Mouse (Mus musculus) ES-E14 (cell line): ENCODE measurements at regions not wholly inside any gene's neighbourhood (a gene's known extent, or its start where the extent isn't known, plus 50 kb on each side); places are given as distances from the start of the nearest gene placed in this dataset.

ENCODE experiments used
- DNase-seq: peaks from one replicate; pipeline ENCODE4 v3.0.0-alpha.2; 2013; ENCODE audit warnings: low read depth, low spot score
- H3K27ac ChIP-seq: 2 replicates; pipeline ENCODE4 v1.5.1; 2012; ENCODE audit warnings: low read depth, mild to moderate bottlenecking, low read length, moderate library complexity, mixed read lengths; ENCODE audit not compliant: poor library complexity, insufficient read depth, severe bottlenecking
- H3K36me3 ChIP-seq: 2 replicates; pipeline ENCODE4 v1.6.1; 2012; ENCODE audit warnings: mild to moderate bottlenecking, low read length, moderate library complexity, mixed read lengths; ENCODE audit not compliant: control insufficient read depth, poor library complexity, insufficient read depth, severe bottlenecking
- H3K4me1 ChIP-seq, 2 experiments: fragments of 150-350 bp in 1 of 2; sonication (generic) in 1 of 2; 2 replicates each; pipeline ENCODE4 v1.6.1; 2012; ENCODE audit warnings: low read length in 2 of 2, mild to moderate bottlenecking in 1 of 2, mixed read lengths in 1 of 2; ENCODE audit not compliant: control insufficient read depth in 2 of 2, insufficient read depth in 2 of 2, poor library complexity in 1 of 2
- H3K4me3 ChIP-seq, 2 experiments: fragments of 150-350 bp in 1 of 2; sonication (generic) in 1 of 2; 2 replicates each; pipeline ENCODE4 v1.5.1; 2012; ENCODE audit warnings: low read length in 2 of 2, low read depth in 1 of 2, mild to moderate bottlenecking in 1 of 2, mixed read lengths in 1 of 2; ENCODE audit not compliant: insufficient read depth in 1 of 2, poor library complexity in 1 of 2, severe bottlenecking in 1 of 2
- H3K9ac ChIP-seq: 2 replicates; pipeline ENCODE4 v1.6.1; 2012; ENCODE audit warnings: low read depth, mild to moderate bottlenecking, low read length, mixed read lengths; ENCODE audit not compliant: poor library complexity, insufficient read depth, severe bottlenecking
- H3K9me3 ChIP-seq: fragments of 150-350 bp; sonication (generic); 2 replicates; pipeline ENCODE4 v1.6.1; 2012; ENCODE audit warnings: low read depth, mild to moderate bottlenecking, low read length; ENCODE audit not compliant: control insufficient read depth, insufficient read depth
- CHD2 ChIP-seq: IDR thresholded peaks from 2 replicates; pipeline ENCODE4 v1.6.1; 2014; ENCODE audit warnings: mild to moderate bottlenecking, low read depth, low read length, inconsistent platforms
- HCFC1 ChIP-seq: IDR thresholded peaks from 2 replicates; pipeline ENCODE4 v1.6.1; 2012; ENCODE audit warnings: low read length, inconsistent platforms, borderline replicate concordance; ENCODE audit not compliant: insufficient read depth
- MAFK ChIP-seq: IDR thresholded peaks from 2 replicates; pipeline ENCODE4 v1.6.1; 2014; ENCODE audit warnings: mild to moderate bottlenecking, low read depth, low read length, inconsistent platforms; ENCODE audit not compliant: insufficient read depth
- ZC3H11A ChIP-seq: IDR thresholded peaks from 2 replicates; pipeline ENCODE4 v1.6.1; 2012; ENCODE audit warnings: low read depth, mild to moderate bottlenecking, inconsistent platforms, low read length, borderline replicate concordance
- ZNF384 ChIP-seq: IDR thresholded peaks from 2 replicates; pipeline ENCODE4 v1.6.1; 2012; ENCODE audit warnings: low read depth, low read length, inconsistent platforms
- in situ Hi-C, 2 experiments: fragments of 600-800 bp; cut with MboI; formaldehyde crosslinking; loops; one replicate each; pipeline ENCODE4 v1.15.1; 2025; ENCODE audit warnings: low sequenced_read_pairs in 2 of 2, inconsistent platforms in 1 of 2; ENCODE audit not compliant: unreplicated experiment in 2 of 2

GRCm38 (mm10) chr9:14185681-14186080, 89.2 kb upstream of the Sesn3 start:
- Histone ChIP-seq H3K9me3 (no peaks in the 10 kb centered on the region), H3K27ac (no peak overlapping the region), H3K4me1 (peaks cover 0 to 23% of the 10 kb centered on the region in 2 experiments; a peak in 1 of 4 replicates), H3K36me3 (no peaks in the 10 kb centered on the region), H3K9ac (no peak overlapping the region), H3K4me3 (no peak overlapping the region)
- TF ChIP-seq CHD2 (no peak), HCFC1 (no peak), ZNF384 (no peak), MAFK (no peak)
- no peak for DNase-seq
- in situ Hi-C loops = no loop called here

- H3K4me1 ChIP-seq = peaks cover 0 to 17% of the 10 kb centered on the region in 2 experiments; a peak in 1 of 4 replicates
- no peak overlapping the region for H3K27ac ChIP-seq
- H3K4me3 ChIP-seq = no peak overlapping the region
- no peaks in the 10 kb centered on the region for H3K9me3 ChIP-seq
- no peaks in the 10 kb centered on the region for H3K36me3 ChIP-seq
- in situ Hi-C loops = no loop called here
- DNase-seq = no peak
- no peak overlapping the region for H3K9ac ChIP-seq
- TF ChIP-seq HCFC1 = no peak
Measured at GRCm38 (mm10) chr9:14187753-14188152, 87.1 kb upstream of the Sesn3 start.

DNA sequence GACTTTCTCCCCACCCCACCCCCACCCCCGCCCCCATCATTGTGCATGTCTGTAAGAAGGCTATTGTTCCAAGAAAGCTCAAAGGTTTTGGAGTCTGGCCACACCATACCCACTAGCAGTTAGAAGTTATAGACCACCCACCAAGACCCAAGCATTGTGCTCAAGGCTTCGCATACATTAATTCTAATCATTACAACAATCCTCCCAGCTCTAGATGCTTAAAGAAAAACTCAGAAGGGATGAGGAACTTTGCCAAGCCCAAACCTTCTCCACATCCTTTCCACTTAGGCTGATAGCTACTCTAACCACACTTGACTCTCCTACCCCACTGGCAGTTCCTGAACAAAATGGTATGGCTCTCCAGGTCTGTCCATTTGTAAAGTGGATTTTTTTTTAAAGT, 86.4 kb upstream of the Sesn3 start:
- no peak overlapping the region for H3K27ac ChIP-seq

DNA sequence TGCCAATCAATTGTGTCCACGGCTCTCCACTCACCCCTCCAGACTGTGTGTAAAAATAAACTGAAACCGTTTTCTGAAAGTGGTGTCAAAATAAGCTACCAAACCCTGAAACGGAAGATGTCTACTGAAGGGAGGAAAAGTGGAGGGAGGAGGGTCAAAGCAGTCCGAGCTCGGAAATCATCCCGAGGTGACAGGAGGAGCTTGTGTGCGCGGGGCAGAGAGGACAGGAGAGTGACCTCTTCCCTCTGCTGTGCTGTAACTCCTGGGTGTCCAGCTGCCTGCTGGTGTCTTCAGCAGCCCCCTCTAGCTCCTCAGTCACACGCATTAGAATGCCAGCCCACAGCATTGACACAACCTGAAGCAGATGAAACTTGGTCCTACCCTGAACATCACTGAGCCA, 84.2 kb upstream of the Sesn3 start:
- Histone ChIP-seq H3K36me3 (no peaks in the 10 kb centered on the region), H3K9ac (no peak overlapping the region), H3K27ac (no peak overlapping the region), H3K4me3 (no peak overlapping the region), H3K4me1 (peaks cover 0 to 14% of the 10 kb centered on the region in 2 experiments; a peak in 1 of 4 replicates), H3K9me3 (no peaks in the 10 kb centered on the region)
- in situ Hi-C loops = no loop called here
- no peak for TF ChIP-seq ZC3H11A
- TF ChIP-seq ZNF384 = no peak
- no peak for TF ChIP-seq CHD2
- TF ChIP-seq HCFC1 = no peak
- no peak for TF ChIP-seq MAFK
- DNase-seq = no peak

More for the DNA sequence above, 86.4 kb upstream of the Sesn3 start:
- Histone ChIP-seq H3K4me1 (peaks cover 0 to 17% of the 10 kb centered on the region in 2 experiments; a peak in 1 of 4 replicates), H3K9me3 (no peaks in the 10 kb centered on the region), H3K4me3 (no peak overlapping the region), H3K9ac (no peak overlapping the region), H3K36me3 (no peaks in the 10 kb centered on the region)
- in situ Hi-C loops = no loop called here
- DNase-seq = no peak
- no peak for TF ChIP-seq ZC3H11A
- no peak for TF ChIP-seq ZNF384
- TF ChIP-seq MAFK = no peak
- no peak for TF ChIP-seq CHD2
- no peak for TF ChIP-seq HCFC1

DNA sequence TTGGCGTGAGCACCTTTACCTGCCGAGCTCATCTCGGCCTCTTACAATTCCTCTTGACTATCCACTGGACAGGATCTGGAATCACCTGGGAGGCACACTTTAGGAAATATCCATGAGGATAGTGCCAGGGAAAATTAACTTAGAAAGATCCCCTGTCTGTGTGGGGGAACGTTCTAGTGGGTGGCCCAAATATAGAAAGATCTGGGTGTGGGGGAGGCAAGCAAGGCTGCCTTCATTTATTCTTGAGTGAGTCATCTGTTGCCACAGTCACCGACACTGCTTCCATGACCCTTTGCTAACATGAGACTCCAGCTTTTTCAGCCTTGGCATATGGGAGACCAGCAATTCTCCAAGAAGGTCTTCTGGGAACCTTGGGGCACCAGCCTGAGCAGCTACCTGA, 80.1 kb upstream of the Sesn3 start:
- Histone ChIP-seq H3K9me3 (no peaks in the 10 kb centered on the region), H3K9ac (no peak overlapping the region), H3K4me3 (no peak overlapping the region), H3K27ac (no peak overlapping the region), H3K4me1 (no peaks in the 10 kb centered on the region), H3K36me3 (no peaks in the 10 kb centered on the region)
- TF ChIP-seq CHD2 = no peak
- TF ChIP-seq MAFK = no peak
- no peak for TF ChIP-seq HCFC1
- TF ChIP-seq ZC3H11A = no peak
- TF ChIP-seq ZNF384 = no peak
- no peak for DNase-seq
- in situ Hi-C loops = no loop called here
